Mouse (Mus musculus) embryonic facial prominence, embryonic 13.5 days (tissue): ENCODE measurements around the gene Spata32. TPM values are rescaled to one million over a fixed set of nuclear protein-coding genes. Genes with fewer than 3 reads are reported as not detected.
A peak's percentile ranks its signal among the peaks of the same experiment; 100 is the strongest.
"Not testable (repeated sequence)": the region's sequence is repeated elsewhere in the genome, so short reads cannot be mapped to it uniquely, and the experiment has no call there.

ENCODE experiments used
- ATAC-seq: fragments of 200-750 bp; cut with Nextera tagmentation; 2 replicates; pipeline ENCODE4 v1.8.0; 2017; ENCODE audit warnings: low read depth; ENCODE audit not compliant: insufficient number of reproducible peaks, insufficient read depth, low FRiP score, low TSS enrichment
- H3K27ac ChIP-seq: fragments of 300-500 bp; sonication (generic); 2 replicates; pipeline ENCODE4 v1.5.1; 2015; ENCODE audit warnings: moderate library complexity, mild to moderate bottlenecking, inconsistent platforms
- H3K27me3 ChIP-seq: fragments of 300-500 bp; sonication (generic); 2 replicates; pipeline ENCODE4 v1.6.1; 2015; ENCODE audit warnings: mild to moderate bottlenecking, inconsistent platforms
- H3K36me3 ChIP-seq: fragments of 300-500 bp; sonication (generic); 2 replicates; pipeline ENCODE4 v1.6.1; 2015; ENCODE audit warnings: mild to moderate bottlenecking, inconsistent platforms
- H3K4me1 ChIP-seq: fragments of 300-500 bp; sonication (generic); 2 replicates; pipeline ENCODE4 v1.6.1; 2015; ENCODE audit warnings: inconsistent platforms
- H3K4me2 ChIP-seq: fragments of 300-500 bp; sonication (generic); 2 replicates; pipeline ENCODE4 v1.6.1; 2015; ENCODE audit warnings: moderate library complexity, mild to moderate bottlenecking, inconsistent platforms
- H3K4me3 ChIP-seq: fragments of 300-500 bp; sonication (generic); 2 replicates; pipeline ENCODE4 v1.5.1; 2015; ENCODE audit warnings: mild to moderate bottlenecking, inconsistent platforms
- H3K9ac ChIP-seq: fragments of 300-500 bp; sonication (generic); 2 replicates; pipeline ENCODE4 v1.6.1; 2015; ENCODE audit warnings: mild to moderate bottlenecking, inconsistent platforms
- H3K9me3 ChIP-seq: fragments of 300-500 bp; sonication (generic); 2 replicates; pipeline ENCODE4 v1.6.1; 2016; ENCODE audit warnings: inconsistent platforms
- WGBS: fragments of 180-500 bp; shearing (Covaris S2); methylation state at CpG from one replicate; pipeline ENCODE4 v1.1.7; 2015; ENCODE audit warnings: mixed read lengths; 5-methylcytosine and 5-hydroxymethylcytosine counted together
- polyA plus RNA-seq: library from polyadenylated mRNA; unstranded; fragments of >200 nt; fragmentation: Nextera tagmentation; extraction: Ambion mirVana; gene quantifications from 2 replicates; pipeline ENCODE4 v1.2.1, GENCODE M21; 2015

Gene Spata32
- polyA plus RNA-seq, 1 experiment from 2014 or later: not detected

DNA sequence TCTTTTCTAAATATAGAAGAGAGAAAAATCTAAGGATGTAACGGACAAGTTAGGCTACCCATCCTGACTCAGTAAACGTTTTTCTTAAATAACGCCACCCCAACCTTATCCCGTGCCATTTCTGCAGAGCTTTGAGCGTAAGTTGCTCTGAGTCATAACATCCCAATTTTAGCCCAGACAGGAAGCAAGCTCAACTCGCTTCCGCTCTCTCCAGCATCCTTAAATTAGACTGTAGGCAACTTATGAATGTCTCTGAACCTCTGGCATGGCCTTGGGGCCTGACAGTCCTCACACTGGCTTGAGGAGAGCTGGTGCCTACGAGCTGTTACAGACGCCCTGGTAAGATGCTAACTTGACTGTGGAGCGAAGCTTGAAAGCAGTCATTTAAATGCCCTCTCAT, 5.2 kb upstream of the Spata32 start:
- Histone ChIP-seq H3K9ac (no peak overlapping the region), H3K27me3 (peaks cover 4% of the 10 kb centered on the region), H3K4me1 (peaks cover 19% of the 10 kb centered on the region), H3K9me3 (no peaks in the 10 kb centered on the region), H3K4me2 (no peak overlapping the region), H3K36me3 (peaks cover 77% of the 10 kb centered on the region), H3K27ac (0 out of 2 replicates have a peak overlapping the region, but pooled peaks have one; percentile 7), H3K4me3 (no peak overlapping the region)
- no peak for ATAC-seq
- 87% methylated on average over 10 of the region's 10 CpGs for WGBS

DNA sequence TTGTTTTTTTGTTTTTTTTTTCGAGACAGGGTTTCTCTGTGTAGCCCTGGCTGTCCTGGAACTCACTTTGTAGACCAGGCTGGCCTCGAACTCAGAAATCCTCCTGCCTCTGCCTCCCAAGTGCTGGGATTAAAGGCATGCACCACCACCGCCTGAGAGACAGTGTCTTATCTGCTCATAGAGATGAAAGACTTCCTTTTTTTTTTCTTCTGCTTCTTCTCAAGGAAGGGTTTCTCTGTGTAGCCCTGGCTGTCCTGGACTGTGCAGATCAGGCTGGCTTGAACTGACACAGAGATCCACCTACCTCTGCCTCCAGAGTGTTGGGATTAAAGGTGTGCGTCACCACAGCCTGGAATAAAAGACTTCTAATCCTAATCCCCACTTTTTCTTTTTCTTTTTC, 4.5 kb upstream of the Spata32 start:
- not testable (repeated sequence) for H3K27me3 ChIP-seq, H3K9ac ChIP-seq, H3K9me3 ChIP-seq, H3K4me3 ChIP-seq, H3K27ac ChIP-seq, ATAC-seq, H3K4me2 ChIP-seq
- H3K36me3 ChIP-seq: peaks cover 73% of the 10 kb centered on the region
- peaks cover 24% of the 10 kb centered on the region for H3K4me1 ChIP-seq
- WGBS: 87% methylated on average over 4 of the region's 4 CpGs

GRCm38 (mm10) chr11:103221437-103221836, 3.2 kb upstream of the Spata32 start:
- Histone ChIP-seq H3K36me3 (peaks cover 60% of the 10 kb centered on the region), H3K27ac (no peak overlapping the region), H3K4me1 (peaks cover 24% of the 10 kb centered on the region), H3K9me3 (no peaks in the 10 kb centered on the region), H3K4me3 (no peak overlapping the region), H3K4me2 (no peak overlapping the region), H3K27me3 (peaks cover 11% of the 10 kb centered on the region), H3K9ac (no peak overlapping the region)
- 91% methylated on average over 6 of the region's 6 CpGs for WGBS
- no peak for ATAC-seq

DNA sequence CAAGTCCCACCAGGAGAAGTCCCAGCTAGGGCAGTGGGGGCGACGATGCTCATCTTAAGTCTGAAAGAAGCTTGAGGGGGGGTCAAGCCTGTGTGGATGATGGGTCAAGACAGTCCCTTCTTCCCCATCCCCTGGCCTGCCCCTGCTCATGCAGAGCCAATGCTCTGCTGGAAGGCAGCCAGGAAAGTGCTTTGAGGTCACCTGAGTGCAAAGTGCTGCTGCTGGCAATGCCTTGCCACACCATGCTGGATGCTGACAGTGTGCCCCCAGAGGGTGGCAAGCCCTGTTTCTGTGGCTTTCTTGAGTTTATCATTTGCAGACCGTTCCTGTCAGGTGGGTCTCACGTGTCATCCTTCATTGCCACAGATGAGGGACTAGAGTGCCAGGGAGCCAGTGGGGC, 1.8 kb upstream of the Spata32 start:
- no peak for ATAC-seq
- 80% methylated on average over 4 of the region's 4 CpGs for WGBS
- Histone ChIP-seq H3K9ac (no peak overlapping the region), H3K4me3 (no peak overlapping the region), H3K36me3 (peaks cover 46% of the 10 kb centered on the region), H3K4me1 (peaks cover 21% of the 10 kb centered on the region), H3K27ac (no peak overlapping the region), H3K27me3 (peaks cover 14% of the 10 kb centered on the region), H3K9me3 (no peaks in the 10 kb centered on the region), H3K4me2 (no peak overlapping the region)

DNA sequence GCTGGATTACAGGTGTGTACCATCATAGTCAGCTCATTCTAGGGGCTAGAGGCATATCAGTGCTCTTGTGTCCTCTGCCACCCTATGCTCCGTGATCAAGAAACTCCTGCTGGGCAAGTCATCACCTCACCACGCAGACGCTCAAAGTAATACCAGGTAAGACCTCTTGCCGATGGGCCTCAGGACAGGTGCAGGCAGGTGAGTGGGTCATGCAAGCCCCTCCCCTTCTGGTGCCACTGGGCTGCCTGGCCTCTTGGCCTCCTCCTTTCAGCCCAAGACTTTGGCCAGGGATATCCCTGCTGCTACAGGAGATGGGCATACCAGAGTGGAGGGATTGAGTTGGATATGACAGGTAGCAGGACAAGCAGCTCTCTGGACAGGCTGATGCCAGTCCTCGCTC, 1.0 kb upstream of the Spata32 start:
- ATAC-seq: no peak

DNA sequence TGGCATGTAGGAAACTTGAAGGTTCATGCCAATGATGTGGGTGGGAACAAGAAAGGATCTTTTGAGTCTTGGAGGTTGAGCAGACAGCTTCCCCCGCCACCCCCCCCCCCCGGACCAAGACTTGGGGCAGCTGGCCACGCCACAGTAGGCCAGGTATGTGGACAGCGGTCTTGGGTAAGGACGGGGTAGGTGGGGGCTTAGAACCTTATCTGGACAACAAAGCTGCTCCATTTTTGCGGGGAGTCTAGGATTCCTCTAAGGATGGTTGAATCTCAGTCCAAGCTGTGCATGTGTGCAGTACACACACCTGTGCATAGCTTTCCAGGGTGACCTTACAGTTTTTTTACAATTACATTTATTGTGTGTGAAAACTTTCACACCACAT, 277 bp upstream of the Spata32 start:
- no peaks in the 10 kb centered on the region for H3K9me3 ChIP-seq
- peaks cover 14% of the 10 kb centered on the region for H3K27me3 ChIP-seq
- ATAC-seq: no peak
- H3K4me1 ChIP-seq: peaks cover 8% of the 10 kb centered on the region
- H3K27ac ChIP-seq: no peak overlapping the region
- peaks cover 33% of the 10 kb centered on the region for H3K36me3 ChIP-seq
- H3K9ac ChIP-seq: peak overlapping the region; percentile 61
- 16% methylated on average over 6 of the region's 6 CpGs for WGBS
- peak overlapping the region; percentile 99 for H3K4me2 ChIP-seq
- peak overlapping the region; percentile 43 for H3K4me3 ChIP-seq

More for the DNA sequence above, 1.0 kb upstream of the Spata32 start:
- H3K9ac ChIP-seq: no peak overlapping the region
- H3K4me1 ChIP-seq: peaks cover 16% of the 10 kb centered on the region
- no peak overlapping the region for H3K4me3 ChIP-seq
- H3K27me3 ChIP-seq: peaks cover 14% of the 10 kb centered on the region
- H3K9me3 ChIP-seq: no peaks in the 10 kb centered on the region
- peaks cover 40% of the 10 kb centered on the region for H3K36me3 ChIP-seq
- H3K4me2 ChIP-seq: no peak overlapping the region
- 78% methylated on average over 5 of the region's 5 CpGs for WGBS
- no peak overlapping the region for H3K27ac ChIP-seq

DNA sequence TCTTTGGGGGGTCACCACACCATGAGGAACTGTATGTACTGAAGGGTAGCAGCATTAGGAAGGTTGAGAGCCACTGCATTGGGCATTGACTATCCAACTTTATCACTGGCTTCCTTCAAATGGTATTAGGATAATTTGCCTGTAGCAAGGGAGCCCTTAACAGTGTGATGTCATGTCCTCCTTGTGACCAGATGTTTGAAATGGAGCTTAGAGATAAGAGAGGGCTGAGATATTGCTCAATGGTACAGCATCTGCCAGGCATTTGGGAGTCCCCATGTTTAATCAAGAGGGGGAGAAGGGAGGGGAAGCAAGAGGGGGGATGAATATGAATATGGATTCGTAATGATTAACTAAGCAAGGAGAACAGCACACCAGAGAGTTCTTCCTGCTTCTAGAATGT, 2.9 kb downstream of the Spata32 start:
- Histone ChIP-seq H3K27me3 (peaks cover 14% of the 10 kb centered on the region), H3K9me3 (no peaks in the 10 kb centered on the region), H3K9ac (no peak overlapping the region), H3K4me3 (no peak overlapping the region), H3K4me1 (peaks cover 8% of the 10 kb centered on the region), H3K27ac (no peak overlapping the region), H3K36me3 (peaks cover 12% of the 10 kb centered on the region), H3K4me2 (no peak overlapping the region)
- no peak for ATAC-seq
- 73% methylated on average over 1 of the region's 1 CpGs for WGBS

GRCm38 (mm10) chr11:103213712-103214111, 4.5 kb downstream of the Spata32 start:
- no peak for ATAC-seq
- Histone ChIP-seq H3K4me2 (no peak overlapping the region), H3K4me1 (peaks cover 7% of the 10 kb centered on the region), H3K9me3 (no peaks in the 10 kb centered on the region), H3K4me3 (no peak overlapping the region), H3K36me3 (no peaks in the 10 kb centered on the region), H3K9ac (no peak overlapping the region), H3K27ac (no peak overlapping the region), H3K27me3 (0 out of 2 replicates have a peak, but pooled peaks cover 9% of the 10 kb centered on the region)
- 83% methylated on average over 5 of the region's 5 CpGs for WGBS

GRCm38 (mm10) chr11:103210291-103210690, 7.9 kb downstream of the Spata32 start:
- H3K27ac ChIP-seq: no peak overlapping the region
- no peak overlapping the region for H3K9ac ChIP-seq
- no peaks in the 10 kb centered on the region for H3K27me3 ChIP-seq
- 63% methylated on average over 8 of the region's 8 CpGs for WGBS
- ATAC-seq: no peak
- no peaks in the 10 kb centered on the region for H3K4me1 ChIP-seq
- H3K36me3 ChIP-seq: no peaks in the 10 kb centered on the region
- no peaks in the 10 kb centered on the region for H3K9me3 ChIP-seq
- no peak overlapping the region for H3K4me3 ChIP-seq
- no peak overlapping the region for H3K4me2 ChIP-seq

DNA sequence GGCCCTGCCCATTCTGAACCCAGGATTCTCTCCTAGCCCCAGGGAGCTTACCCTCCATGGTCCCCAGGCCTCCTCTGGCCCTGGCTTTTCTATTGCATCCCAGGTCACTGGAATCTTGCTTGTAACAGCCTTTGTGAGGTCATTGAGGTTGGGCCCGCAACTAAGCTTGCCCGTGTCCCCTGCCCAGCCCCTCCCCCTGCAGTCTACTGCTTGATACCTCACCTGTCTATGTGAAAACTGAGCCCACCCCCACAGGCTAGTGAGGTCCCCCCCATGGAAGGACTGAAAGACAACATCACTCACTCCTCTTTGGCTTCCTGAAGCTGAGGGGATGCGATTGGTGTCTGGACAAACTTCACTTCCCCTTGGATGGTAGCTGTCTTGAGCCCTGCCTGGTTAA, 9.8 kb downstream of the Spata32 start, which contains the start of gene 1700023F06Rik:
Gene 1700023F06Rik, minus strand, starts transcription at position 101 of the 400 bp plus-strand sequence.
- Histone ChIP-seq H3K4me1 (no peaks in the 10 kb centered on the region), H3K27me3 (no peaks in the 10 kb centered on the region), H3K9ac (no peak within 1 kb of the TSS), H3K4me2 (no peak within 1 kb of the TSS), H3K9me3 (no peaks in the 10 kb centered on the region), H3K27ac (no peak within 1 kb of the TSS), H3K4me3 (no peak within 1 kb of the TSS), H3K36me3 (no peaks in the 10 kb centered on the region)
- WGBS: 82% methylated on average over 3 of the region's 3 CpGs
- ATAC-seq: no peak

DNA sequence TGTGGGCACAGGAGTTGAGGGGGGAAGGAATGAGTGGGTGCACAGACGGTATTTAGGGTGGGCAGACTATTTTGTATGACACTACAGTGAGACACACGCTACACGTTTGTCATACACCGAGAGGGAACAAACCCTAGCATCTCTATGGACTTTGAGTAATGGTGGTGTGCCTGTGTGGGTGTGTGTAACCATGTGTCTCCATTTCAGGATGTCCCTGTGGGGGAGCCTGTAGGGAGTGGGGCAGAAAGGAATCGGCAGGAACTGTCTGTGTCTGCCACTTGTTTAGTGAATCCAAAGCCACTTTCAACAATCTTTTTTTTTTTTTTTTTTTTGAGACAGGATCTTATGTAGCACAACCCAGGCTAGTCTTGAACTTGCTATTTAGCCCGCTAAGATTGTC, 12.0 kb downstream of the Spata32 start:
- WGBS: 90% methylated on average over 6 of the region's 6 CpGs

GRCm38 (mm10) chr11:103202376-103202775, 15.9 kb downstream of the Spata32 start:
- no peak overlapping the region for H3K4me2 ChIP-seq
- no peak overlapping the region for H3K4me3 ChIP-seq
- H3K9me3 ChIP-seq: no peaks in the 10 kb centered on the region
- H3K9ac ChIP-seq: no peak overlapping the region
- H3K36me3 ChIP-seq: no peaks in the 10 kb centered on the region
- peaks cover 34% of the 10 kb centered on the region for H3K4me1 ChIP-seq
- H3K27me3 ChIP-seq: peaks cover 41% of the 10 kb centered on the region
- no peak for ATAC-seq
- no peak overlapping the region for H3K27ac ChIP-seq

More for the DNA sequence above, 12.0 kb downstream of the Spata32 start:
- Histone ChIP-seq H3K4me1 (peaks cover 7% of the 10 kb centered on the region), H3K36me3 (no peaks in the 10 kb centered on the region), H3K27ac (no peak overlapping the region), H3K4me2 (no peak overlapping the region), H3K4me3 (no peak overlapping the region), H3K27me3 (peaks cover 2% of the 10 kb centered on the region; the same call in 1 of the 2 replicates), H3K9me3 (no peaks in the 10 kb centered on the region), H3K9ac (no peak overlapping the region)
- no peak for ATAC-seq
